Mouse (Mus musculus): ENCODE measurements around the gene Dazl. TPM values are rescaled to one million over a fixed set of nuclear protein-coding genes. Genes with fewer than 3 reads are reported as not detected.

The Dazl gene
- 3.1 and 3.4 TPM in 2 replicates for polyA plus RNA-seq (2012; rRNA removed)

DNA sequence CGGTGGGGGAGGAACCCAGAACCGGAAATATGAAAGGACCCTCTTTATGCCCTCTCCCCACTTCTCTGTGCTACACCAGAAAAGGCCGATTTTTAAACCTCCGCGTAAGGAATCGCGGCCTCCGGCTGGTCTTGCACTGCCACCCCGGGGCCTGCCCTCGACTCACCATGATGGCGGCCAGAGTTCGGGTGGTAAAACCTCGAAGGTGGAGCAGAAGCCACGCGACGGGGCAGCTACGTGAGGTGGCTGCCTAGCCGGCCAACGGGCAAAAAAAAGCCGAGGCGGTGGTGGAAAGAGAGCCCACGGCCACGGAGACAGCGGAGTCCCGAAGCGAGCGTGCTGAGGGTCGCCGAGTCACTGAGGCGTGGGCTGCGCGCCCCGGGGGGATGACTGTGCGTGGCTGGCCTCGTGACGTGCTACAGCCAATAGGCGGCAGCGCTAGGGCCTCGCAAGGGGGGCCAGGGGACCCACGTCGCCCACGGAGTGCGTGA, at the start of gene Dazl:
Gene Dazl (minus strand): TSS at position 396 of the 491 bp plus-strand sequence.
- TF ChIP-seq POLR2A (IDR thresholded peaks at IDR 0.05; ENCODE audit: extremely low read depth, insufficient read depth, low read length) (no peak), CTCF (IDR thresholded peaks at IDR 0.05; ENCODE audit: extremely low read depth, insufficient read depth, low read length) (no peak)

DNA sequence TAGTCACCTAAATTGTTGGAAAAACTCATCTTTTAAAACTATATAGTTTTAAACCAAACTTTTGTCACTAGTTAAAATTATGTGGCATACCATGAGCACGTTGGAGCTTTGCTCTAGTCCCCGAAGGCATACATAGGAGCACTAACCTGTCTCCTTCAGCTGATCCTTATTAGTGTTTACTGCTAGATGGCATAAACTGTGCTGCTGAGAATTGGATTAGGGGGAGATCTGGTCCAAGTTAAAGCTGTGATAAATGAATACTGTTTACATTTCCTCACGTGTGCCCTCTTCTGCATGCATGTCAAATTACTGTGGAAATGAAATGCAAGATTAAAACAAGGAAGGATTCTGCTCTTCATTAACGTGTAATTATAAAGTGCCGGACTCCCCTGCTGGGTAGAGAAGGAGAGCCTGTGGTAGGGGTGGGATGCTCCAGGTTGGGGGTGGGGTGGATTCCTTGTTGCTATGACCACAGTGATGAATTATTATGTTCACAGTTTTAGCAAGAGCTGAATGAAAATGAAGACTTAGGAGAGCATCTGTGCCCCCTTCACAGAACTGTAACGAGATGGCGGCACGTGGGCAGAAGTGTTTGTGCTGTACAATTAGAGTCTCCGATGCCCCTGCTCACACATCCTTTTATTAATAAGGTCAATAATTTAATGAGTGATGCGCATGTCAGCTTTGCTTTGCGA, 48.6 kb upstream of the Dazl start:
- Histone ChIP-seq H3K27ac (ENCODE audit: insufficient read depth, low read length) (no peak overlapping the region), H3K4me3 (ENCODE audit: insufficient read depth, low read length) (no peak overlapping the region), H3K4me1 (ENCODE audit: control insufficient read depth, insufficient read depth, low read length) (no peaks in the 10 kb centered on the region)
- TF ChIP-seq CTCF (IDR thresholded peaks at IDR 0.05; ENCODE audit: extremely low read depth, insufficient read depth, low read length) (no peak), POLR2A (IDR thresholded peaks at IDR 0.05; ENCODE audit: extremely low read depth, insufficient read depth, low read length) (no peak)

More for the DNA sequence above, at the start of gene Dazl:
- H3K27ac ChIP-seq (ENCODE audit: insufficient read depth, low read length), result peak within 1 kb of the TSS; percentile 54; the same call in 1 of the 2 replicates
- H3K4me3 ChIP-seq (ENCODE audit: insufficient read depth, low read length), result peak within 1 kb of the TSS; percentile 44
- H3K4me1 ChIP-seq (ENCODE audit: control insufficient read depth, insufficient read depth, low read length), result no peaks in the 10 kb centered on the region

DNA sequence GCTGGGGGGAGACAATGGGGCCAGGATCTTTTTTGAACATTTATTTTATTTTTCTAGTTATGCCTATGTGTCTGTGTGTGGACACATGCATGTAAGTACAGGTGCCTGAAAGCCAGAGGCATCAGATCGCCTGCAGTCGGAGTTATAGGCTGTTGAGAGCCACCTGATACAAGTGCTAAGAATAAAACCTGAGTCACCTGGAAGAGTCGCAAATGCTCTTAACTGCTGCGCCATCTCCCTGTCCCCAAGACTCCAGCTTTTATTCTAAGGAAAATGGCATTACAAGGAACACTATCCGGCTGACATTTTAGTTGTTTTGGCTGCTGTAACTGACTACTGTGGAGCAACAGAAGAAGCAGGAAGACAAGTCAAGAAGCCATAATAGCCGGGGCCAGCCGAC, 45.5 kb upstream of the Dazl start:
- no peak for TF ChIP-seq CTCF (IDR thresholded peaks at IDR 0.05; ENCODE audit: extremely low read depth, insufficient read depth, low read length)
- TF ChIP-seq POLR2A (IDR thresholded peaks at IDR 0.05; ENCODE audit: extremely low read depth, insufficient read depth, low read length), result no peak
- H3K4me3 ChIP-seq (ENCODE audit: insufficient read depth, low read length), result peak overlapping the region; percentile 9; the same call in 1 of the 2 replicates
- H3K4me1 ChIP-seq (ENCODE audit: control insufficient read depth, insufficient read depth, low read length), result no peaks in the 10 kb centered on the region
- no peak overlapping the region for H3K27ac ChIP-seq (ENCODE audit: insufficient read depth, low read length)

- Histone ChIP-seq H3K4me1 (ENCODE audit: control insufficient read depth, insufficient read depth, low read length) (no peaks in the 10 kb centered on the region), H3K4me3 (ENCODE audit: insufficient read depth, low read length) (no peak overlapping the region), H3K27ac (ENCODE audit: insufficient read depth, low read length) (no peak overlapping the region)
- TF ChIP-seq CTCF (IDR thresholded peaks at IDR 0.05; ENCODE audit: extremely low read depth, insufficient read depth, low read length) (no peak), POLR2A (IDR thresholded peaks at IDR 0.05; ENCODE audit: extremely low read depth, insufficient read depth, low read length) (no peak)
Observed at GRCm38 (mm10) chr17:50335776-50336175, 42.3 kb upstream of the Dazl start.

GRCm38 (mm10) chr17:50334694-50335093, 41.3 kb upstream of the Dazl start:
- Histone ChIP-seq H3K4me3 (ENCODE audit: insufficient read depth, low read length) (no peak overlapping the region), H3K4me1 (ENCODE audit: control insufficient read depth, insufficient read depth, low read length) (no peaks in the 10 kb centered on the region), H3K27ac (ENCODE audit: insufficient read depth, low read length) (no peak overlapping the region)
- TF ChIP-seq POLR2A (IDR thresholded peaks at IDR 0.05; ENCODE audit: extremely low read depth, insufficient read depth, low read length) (no peak), CTCF (IDR thresholded peaks at IDR 0.05; ENCODE audit: extremely low read depth, insufficient read depth, low read length) (no peak)

GRCm38 (mm10) chr17:50332012-50332300, 38.5 kb upstream of the Dazl start:
- Histone ChIP-seq H3K4me1 (ENCODE audit: control insufficient read depth, insufficient read depth, low read length) (no peaks in the 10 kb centered on the region), H3K4me3 (ENCODE audit: insufficient read depth, low read length) (no peak overlapping the region), H3K27ac (ENCODE audit: insufficient read depth, low read length) (no peak overlapping the region)
- no peak for TF ChIP-seq POLR2A (IDR thresholded peaks at IDR 0.05; ENCODE audit: extremely low read depth, insufficient read depth, low read length)
- no peak for TF ChIP-seq CTCF (IDR thresholded peaks at IDR 0.05; ENCODE audit: extremely low read depth, insufficient read depth, low read length)

DNA sequence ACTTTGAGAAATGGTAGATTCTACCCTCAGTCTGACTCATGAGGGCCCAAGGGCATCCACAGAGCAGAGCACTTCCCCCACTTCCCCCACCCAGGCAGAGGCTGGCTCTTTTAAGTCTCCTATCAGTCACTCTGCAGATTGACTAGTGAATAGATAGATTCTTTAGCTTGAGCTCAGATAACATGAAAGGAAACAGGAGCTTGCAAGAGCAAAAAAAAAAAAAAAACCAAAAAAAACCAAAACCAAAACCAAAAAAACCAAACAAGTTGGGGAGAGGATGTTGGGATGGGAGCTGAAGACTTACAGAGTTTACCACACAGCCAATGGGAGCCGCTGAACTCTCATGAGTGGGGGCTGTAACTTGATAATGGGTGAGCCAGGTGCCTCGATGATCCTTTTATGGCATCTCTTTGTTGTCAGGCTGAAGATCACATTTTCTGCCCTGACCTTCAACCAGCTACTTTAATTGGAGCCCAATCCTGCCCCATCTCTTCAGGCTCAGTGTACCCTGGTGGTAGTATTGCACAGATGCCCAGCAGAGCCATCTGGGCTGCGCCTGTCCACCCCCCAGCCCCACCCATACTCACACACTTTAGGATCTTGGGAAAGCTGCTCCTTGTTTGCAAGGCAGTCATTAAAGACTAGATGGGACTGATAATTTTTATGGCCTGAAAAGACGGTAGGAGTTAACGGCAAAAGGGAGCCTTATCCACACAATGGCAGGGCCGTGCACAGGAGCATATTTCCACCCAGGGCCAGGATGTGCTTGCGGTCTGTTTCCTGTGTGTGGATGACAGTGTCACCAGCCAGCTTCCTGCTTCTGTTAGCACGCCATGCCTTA, 38.0 kb upstream of the Dazl start:
- no peak overlapping the region for H3K4me3 ChIP-seq (ENCODE audit: insufficient read depth, low read length)
- TF ChIP-seq POLR2A (IDR thresholded peaks at IDR 0.05; ENCODE audit: extremely low read depth, insufficient read depth, low read length) (no peak), CTCF (IDR thresholded peaks at IDR 0.05; ENCODE audit: extremely low read depth, insufficient read depth, low read length) (no peak)
- H3K4me1 ChIP-seq (ENCODE audit: control insufficient read depth, insufficient read depth, low read length), result no peaks in the 10 kb centered on the region
- no peak overlapping the region for H3K27ac ChIP-seq (ENCODE audit: insufficient read depth, low read length)

- Histone ChIP-seq H3K27ac (ENCODE audit: insufficient read depth, low read length) (no peak overlapping the region), H3K4me1 (ENCODE audit: control insufficient read depth, insufficient read depth, low read length) (no peaks in the 10 kb centered on the region), H3K4me3 (ENCODE audit: insufficient read depth, low read length) (no peak overlapping the region)
- TF ChIP-seq CTCF (IDR thresholded peaks at IDR 0.05; ENCODE audit: extremely low read depth, insufficient read depth, low read length) (no peak), POLR2A (IDR thresholded peaks at IDR 0.05; ENCODE audit: extremely low read depth, insufficient read depth, low read length) (no peak)
Observed at GRCm38 (mm10) chr17:50330245-50330644, 36.8 kb upstream of the Dazl start.

GRCm38 (mm10) chr17:50324658-50325057, 31.2 kb upstream of the Dazl start:
- TF ChIP-seq POLR2A (IDR thresholded peaks at IDR 0.05; ENCODE audit: extremely low read depth, insufficient read depth, low read length) (no peak), CTCF (IDR thresholded peaks at IDR 0.05; ENCODE audit: extremely low read depth, insufficient read depth, low read length) (no peak)
- H3K4me1 ChIP-seq (ENCODE audit: control insufficient read depth, insufficient read depth, low read length), result no peaks in the 10 kb centered on the region
- no peak overlapping the region for H3K27ac ChIP-seq (ENCODE audit: insufficient read depth, low read length)
- no peak overlapping the region for H3K4me3 ChIP-seq (ENCODE audit: insufficient read depth, low read length)

Data from cortical plate, adult 2 months (tissue).